Mouse (Mus musculus): ENCODE data around the gene Pgm5.

- TF ChIP-seq CTCF (IDR thresholded peaks at IDR 0.05; ENCODE audit: low read depth, low read length) (no peak), POLR2A (IDR thresholded peaks at IDR 0.05; ENCODE audit: insufficient read depth, low read length) (no peak)
Observed at GRCm38 (mm10) chr19:24899578-24900544, 38.2 kb upstream of the Pgm5 start.

All from ES-Bruce4 (cell line).